Mouse (Mus musculus) ovary, adult 18-20 months (tissue): ENCODE results near the gene Fndc11.
"Not testable (repeated sequence)": the region's sequence is repeated elsewhere in the genome, so short reads cannot be mapped to it uniquely, and the experiment has no call there.

ENCODE experiments used
- DNase-seq: peaks from one replicate; pipeline ENCODE4 v3.0.0; 2022; ENCODE audit warnings: low spot score, mixed read lengths

The Fndc11 gene

DNA sequence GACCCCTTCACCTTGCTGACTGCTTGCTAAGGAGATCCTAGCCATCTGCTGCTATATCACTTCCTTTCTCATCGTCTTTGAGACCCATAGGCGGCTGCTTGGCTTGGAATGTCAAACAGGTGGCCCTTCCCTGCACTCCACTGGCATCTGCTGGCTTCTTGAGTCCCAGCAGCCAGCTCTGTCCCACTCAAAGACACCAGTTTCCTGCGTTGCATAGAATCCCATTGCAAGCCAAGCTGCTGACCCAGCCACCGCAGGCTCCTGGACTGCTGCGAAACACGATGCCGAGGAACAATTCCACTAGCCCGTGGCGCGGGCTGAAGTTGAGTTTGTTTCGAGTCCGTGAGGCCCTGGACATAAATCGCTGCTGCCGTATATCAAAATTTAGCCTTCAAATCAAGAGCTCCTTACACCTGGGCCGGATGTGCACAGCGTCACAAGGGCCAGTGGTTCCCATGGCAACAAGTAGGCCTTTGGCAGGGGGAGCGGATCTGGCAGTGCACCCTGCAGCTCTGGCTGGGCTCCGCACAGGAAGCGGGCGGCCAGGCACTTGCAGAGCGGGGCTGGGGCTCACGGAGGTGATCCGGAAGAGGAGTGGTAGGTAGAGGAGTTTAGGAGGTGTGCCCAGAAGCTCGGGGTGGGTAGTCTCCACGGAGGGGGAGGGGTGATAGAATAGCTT is at the start of gene Fndc11:
Fndc11 (plus strand) TSS at position 476 of the 679 bp plus-strand sequence.
- peak; percentile 74 for DNase-seq

GRCm38 (mm10) chr2:181174646-181175045 is 45.2 kb upstream of the Fndc11 start:
- DNase-seq = no peak

GRCm38 (mm10) chr2:181178015-181178414 is 41.8 kb upstream of the Fndc11 start:
- no peak for DNase-seq

DNA sequence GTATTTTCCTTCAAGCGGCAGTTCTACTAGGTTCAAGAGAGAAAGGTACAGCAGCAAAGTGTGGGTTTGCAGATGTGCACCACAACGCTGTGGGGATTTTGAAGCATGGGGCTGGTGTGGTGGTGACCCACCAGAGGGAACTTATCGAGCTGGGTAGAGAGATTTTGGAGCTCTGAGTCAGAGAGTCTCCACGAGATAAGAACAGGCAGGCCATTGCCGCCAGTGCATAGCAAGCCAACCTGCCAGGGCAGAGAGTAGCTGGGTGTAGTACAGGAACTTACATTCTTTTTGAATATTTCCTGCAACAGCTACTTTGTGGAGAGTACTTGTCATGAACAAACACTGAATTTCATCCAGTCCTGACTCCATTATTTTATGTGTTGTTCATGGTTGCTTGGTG is 41.3 kb upstream of the Fndc11 start:
- DNase-seq = no peak

- DNase-seq = no peak
Observed at GRCm38 (mm10) chr2:181180898-181181297, 38.9 kb upstream of the Fndc11 start.

- peak; percentile 70 for DNase-seq
Observed at GRCm38 (mm10) chr2:181186635-181187034, 33.2 kb upstream of the Fndc11 start.

DNA sequence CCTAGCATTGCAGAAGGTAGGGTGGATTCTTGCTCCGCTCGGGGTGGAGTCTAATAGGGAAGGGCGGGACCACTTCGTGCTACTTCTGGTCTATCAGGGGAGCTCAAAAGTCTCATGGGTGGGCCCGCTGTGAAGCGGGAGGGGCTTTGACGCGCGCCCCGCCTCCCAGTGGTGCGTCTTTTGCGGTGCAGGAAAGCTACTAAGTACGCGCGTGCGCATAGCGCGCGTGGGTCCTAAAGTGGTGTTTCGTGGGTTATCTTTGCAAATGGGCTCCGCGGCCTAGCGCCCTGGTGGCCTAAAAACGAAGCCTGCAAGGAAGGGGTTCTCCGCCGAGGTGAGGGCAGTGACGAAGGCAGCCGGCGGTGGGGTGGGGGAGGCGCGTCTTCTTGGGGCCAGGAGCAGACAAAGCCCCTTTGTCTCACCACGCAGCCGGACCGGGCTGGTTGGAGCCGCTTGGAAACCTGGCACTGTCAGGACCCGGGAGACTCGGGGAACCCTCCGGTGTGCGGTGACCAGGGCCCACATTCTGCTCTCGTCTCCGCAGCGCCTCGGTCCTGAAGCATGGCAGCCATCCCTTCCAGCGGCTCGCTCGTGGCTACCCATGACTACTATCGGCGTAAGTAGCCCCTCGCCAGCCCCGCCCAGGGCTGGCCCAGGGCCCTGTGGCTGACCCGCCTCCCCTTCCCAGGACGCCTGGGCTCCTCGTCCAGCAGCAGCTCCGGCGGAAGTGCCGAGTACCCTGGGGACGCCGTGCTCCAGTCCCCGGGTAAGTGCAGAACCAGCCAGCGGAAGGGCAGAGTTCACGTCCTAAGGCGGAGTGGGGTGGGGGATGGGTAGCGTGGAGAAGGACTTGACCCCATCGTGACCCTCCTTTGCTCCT is 32.5 kb upstream of the Fndc11 start, which contains the start of gene Ppdpf:
Ppdpf (plus strand) TSS at position 127 of the 880 bp plus-strand sequence.
- peak; percentile 92 for DNase-seq

DNA sequence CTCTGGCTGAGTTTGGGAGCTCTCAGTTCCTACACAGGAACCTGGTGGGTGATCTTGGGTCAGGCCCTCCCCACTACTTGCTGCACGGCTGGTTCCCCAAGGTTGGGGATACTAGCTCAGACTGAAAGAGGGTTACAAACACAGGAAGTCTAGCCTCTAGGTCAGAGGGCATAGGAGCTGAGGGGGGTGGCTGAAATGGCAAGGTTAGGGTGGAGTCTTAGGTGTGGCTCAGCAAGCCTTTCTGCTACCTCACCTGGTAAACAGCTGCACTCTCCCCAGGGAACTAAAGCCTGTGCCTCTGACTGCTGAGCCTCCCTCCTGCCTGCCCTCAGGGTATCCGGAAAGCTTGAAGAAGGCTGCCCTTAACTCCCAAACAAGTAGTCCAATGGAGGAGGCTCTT is 31.1 kb upstream of the Fndc11 start:
- no peak for DNase-seq

DNA sequence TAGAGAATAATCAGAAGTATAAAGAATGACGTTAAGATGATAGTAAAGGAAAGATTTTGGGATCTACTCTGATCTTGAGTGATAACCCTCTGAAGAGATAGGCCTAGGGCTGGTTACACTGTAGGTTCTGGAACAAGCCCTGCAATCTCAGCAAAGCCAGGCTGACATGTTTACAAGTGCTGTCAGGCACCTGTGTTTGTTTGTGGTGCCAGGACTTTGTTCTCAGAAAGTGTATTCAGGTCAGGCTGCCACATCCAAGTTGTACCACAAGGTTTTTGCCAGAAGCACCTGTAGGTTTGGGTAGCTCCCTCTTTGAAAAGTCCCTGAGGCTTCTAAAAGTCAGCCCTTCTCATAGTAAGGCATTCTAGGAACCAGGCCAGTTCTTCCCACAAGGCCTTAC is 30.5 kb upstream of the Fndc11 start:
- DNase-seq = no peak

- DNase-seq = not testable (repeated sequence)
Observed at GRCm38 (mm10) chr2:181191385-181191784, 28.4 kb upstream of the Fndc11 start.

DNA sequence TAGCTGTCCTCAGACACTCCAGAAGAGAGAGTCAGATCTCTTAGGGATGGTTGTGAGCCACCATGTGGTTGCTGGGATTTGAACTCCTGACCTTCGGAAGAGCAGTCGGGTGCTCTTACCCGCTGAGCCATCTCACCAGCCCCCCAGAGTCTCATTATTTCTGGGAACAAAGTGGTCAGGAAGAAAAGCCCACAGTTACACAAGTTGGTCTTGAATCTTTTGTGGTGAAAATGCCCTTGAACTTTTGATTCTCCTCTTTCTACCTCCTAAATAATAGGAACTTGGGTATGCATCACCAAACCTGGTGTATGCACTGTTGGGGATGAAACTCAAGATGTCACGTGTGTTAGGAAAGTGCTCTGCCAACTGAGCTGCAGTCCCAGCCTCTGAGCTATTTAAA is 27.9 kb upstream of the Fndc11 start:
- no peak for DNase-seq

GRCm38 (mm10) chr2:181193044-181193443 is 26.8 kb upstream of the Fndc11 start:
- DNase-seq = no peak

DNA sequence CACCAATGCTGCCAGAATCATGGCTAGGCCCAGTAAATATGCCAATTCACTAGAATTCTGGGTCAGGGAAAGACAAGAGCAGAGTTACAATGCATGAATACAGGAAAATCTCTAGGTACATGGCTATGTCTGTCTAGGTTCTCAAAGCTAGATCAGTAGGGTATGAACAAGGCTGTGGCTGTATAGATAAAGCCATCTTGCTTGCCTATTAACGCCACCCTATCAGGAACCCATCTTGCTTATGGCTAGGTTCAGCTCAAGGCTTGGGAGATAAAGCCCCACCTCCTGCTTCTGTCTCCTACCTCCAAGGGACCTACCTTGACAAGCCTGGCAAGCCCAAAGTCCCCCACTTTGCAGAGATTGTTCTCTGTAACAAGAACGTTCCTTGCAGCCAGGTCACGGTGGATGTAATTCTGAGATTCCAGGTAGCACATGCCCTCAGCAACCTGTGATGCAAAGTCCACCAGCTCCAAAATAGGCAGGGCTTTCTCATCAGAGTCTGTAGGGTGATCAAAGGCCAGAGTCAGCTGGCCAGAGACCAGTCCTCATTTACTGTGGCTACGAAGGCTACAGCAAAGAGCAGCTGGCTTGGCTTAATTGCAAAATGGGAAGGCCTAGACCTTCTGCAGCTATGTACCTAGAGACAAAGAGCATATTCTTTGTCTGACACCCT is 23.0 kb upstream of the Fndc11 start:
- DNase-seq = no peak

- DNase-seq = no peak
Observed at GRCm38 (mm10) chr2:181201606-181202005, 18.2 kb upstream of the Fndc11 start.

GRCm38 (mm10) chr2:181202422-181202821 is 17.4 kb upstream of the Fndc11 start, which contains the start of gene Ptk6:
Gene Ptk6 (minus strand): TSS chr2:181202789.
- no peak for DNase-seq

DNA sequence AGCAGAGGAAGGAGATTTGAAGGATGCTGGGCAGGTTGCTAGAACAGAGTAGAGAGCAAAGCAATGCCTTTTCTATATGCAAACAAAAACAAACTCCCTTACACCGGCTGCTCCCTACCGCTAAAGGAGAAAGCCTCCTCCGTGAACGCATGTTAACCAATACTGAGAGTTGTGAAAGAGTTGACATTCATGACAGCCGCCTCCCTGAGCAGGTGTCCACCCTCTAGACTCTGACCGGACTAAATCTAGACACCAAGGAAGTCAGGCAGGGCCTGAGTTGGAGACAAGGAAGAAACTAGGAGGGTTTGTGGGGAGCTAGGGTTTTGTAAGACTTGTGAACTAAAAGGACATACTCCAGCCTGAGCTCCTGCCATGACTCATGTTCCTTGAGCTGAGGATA is 16.9 kb upstream of the Fndc11 start:
- no peak for DNase-seq

- no peak for DNase-seq
Observed at GRCm38 (mm10) chr2:181205678-181206077, 14.1 kb upstream of the Fndc11 start.

DNA sequence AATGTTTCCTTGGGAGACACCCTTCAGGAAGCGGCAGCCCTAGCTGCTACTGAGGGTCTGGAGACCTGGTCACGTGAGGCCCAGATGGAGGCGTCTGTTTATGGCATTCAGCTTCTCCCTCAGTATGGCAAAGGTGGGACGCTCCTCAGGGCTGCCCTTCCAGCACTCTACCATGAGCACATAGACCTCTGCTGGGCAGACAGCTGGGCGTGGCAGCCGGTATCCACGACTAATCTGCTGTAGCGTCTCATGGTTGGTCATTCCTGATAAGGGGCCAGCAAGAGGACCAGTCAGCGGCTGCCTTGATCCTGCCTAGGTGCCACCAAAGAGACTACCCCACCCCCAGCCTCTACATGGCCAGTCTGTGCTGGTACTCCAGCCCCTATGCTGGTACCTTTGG is 13.7 kb upstream of the Fndc11 start:
- no peak for DNase-seq

- DNase-seq = no peak
Observed at GRCm38 (mm10) chr2:181212389-181213020, 7.3 kb upstream of the Fndc11 start.

DNA sequence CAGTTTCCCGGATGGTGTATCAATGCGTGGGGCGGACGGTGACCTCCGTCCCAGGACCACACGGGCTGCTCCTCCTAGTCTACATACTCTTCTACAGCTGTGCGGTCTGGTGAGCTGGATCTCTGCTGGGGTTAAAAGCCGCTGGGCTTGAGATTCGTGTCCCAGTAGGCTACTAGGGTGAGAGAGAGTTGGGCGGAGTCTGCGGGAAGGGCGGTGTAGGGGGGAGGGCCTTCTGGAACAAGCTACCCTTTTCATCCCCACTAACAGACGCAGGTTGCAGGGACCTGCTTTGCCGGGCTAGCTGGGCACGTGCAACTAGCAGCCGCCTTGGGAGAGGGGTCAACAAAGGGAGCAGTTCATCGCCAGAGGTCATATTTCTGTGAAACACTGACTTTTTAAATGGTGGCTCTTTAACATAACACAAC is 6.8 kb upstream of the Fndc11 start, which contains the start of gene Srms:
Srms (minus strand) TSS at position 165 of the 425 bp plus-strand sequence.
- DNase-seq = no peak

GRCm38 (mm10) chr2:181216037-181216436 is 3.8 kb upstream of the Fndc11 start:
- no peak for DNase-seq
